Mouse (Mus musculus) heart, embryonic 16.5 days (tissue): ENCODE measurements around the gene Pknox2. TPM values are rescaled to one million over a fixed set of nuclear protein-coding genes. Genes with fewer than 3 reads are reported as not detected.

ENCODE experiments used
- ATAC-seq: fragments of 200-750 bp; cut with Nextera tagmentation; replicated peaks from 2 replicates; pipeline ENCODE4 v1.8.0; 2017; ENCODE audit warnings: moderate number of reproducible peaks; ENCODE audit not compliant: insufficient read depth, low FRiP score; ENCODE audit errors: extremely low read depth
- H3K27ac ChIP-seq: fragments of 300-500 bp; sonication (generic); 2 replicates; pipeline ENCODE4 v1.5.1; 2014; ENCODE audit warnings: mild to moderate bottlenecking, low read length, control low read depth, moderate library complexity
- H3K27me3 ChIP-seq: fragments of 300-500 bp; sonication (generic); 2 replicates; pipeline ENCODE4 v1.6.1; 2014; ENCODE audit warnings: low read length, mixed read lengths; ENCODE audit not compliant: control insufficient read depth, insufficient read depth
- H3K36me3 ChIP-seq: fragments of 300-500 bp; sonication (generic); 2 replicates; pipeline ENCODE4 v1.6.1; 2014; ENCODE audit not compliant: control insufficient read depth, insufficient read depth
- H3K4me1 ChIP-seq: fragments of 300-500 bp; sonication (generic); 2 replicates; pipeline ENCODE4 v1.6.1; 2014; ENCODE audit warnings: low read length, mixed read lengths; ENCODE audit not compliant: control insufficient read depth, insufficient read depth
- H3K4me2 ChIP-seq: fragments of 300-500 bp; sonication (generic); 2 replicates; pipeline ENCODE4 v1.6.1; 2014; ENCODE audit warnings: low read depth, mild to moderate bottlenecking, control low read depth, low read length
- H3K4me3 ChIP-seq: fragments of 300-500 bp; sonication (generic); 2 replicates; pipeline ENCODE4 v1.5.1; 2014; ENCODE audit warnings: mild to moderate bottlenecking, control low read depth, low read length
- H3K9ac ChIP-seq: fragments of 300-500 bp; sonication (generic); 2 replicates; pipeline ENCODE4 v1.6.1; 2014; ENCODE audit warnings: low read length, control low read depth
- H3K9me3 ChIP-seq: fragments of 300-500 bp; sonication (generic); replicated peaks from 2 replicates; pipeline ENCODE4 v1.6.1; 2016; ENCODE audit warnings: low read length; ENCODE audit not compliant: control insufficient read depth
- WGBS: fragments of 180-500 bp; shearing (Covaris S2); extraction: QIAGEN DNeasy Blood & Tissue Kit; methylation state at CpG from one replicate; pipeline ENCODE4 v1.1.7; 2014; 5-methylcytosine and 5-hydroxymethylcytosine counted together
- polyA plus RNA-seq: library from polyadenylated mRNA; unstranded; fragments of >200 nt; fragmentation: Nextera tagmentation; extraction: Ambion mirVana; gene quantifications from 2 replicates; pipeline ENCODE4 v1.2.1, GENCODE M21; 2015

Gene Pknox2
- polyA plus RNA-seq, 1 experiment from 2014 or later = 3.9 TPM

- Histone ChIP-seq H3K4me2 (no peak overlapping the region), H3K9ac (no peak overlapping the region), H3K36me3 (no peaks in the 10 kb centered on the region), H3K9me3 (no peaks in the 10 kb centered on the region), H3K4me3 (no peak overlapping the region), H3K4me1 (no peaks in the 10 kb centered on the region), H3K27me3 (no peaks in the 10 kb centered on the region), H3K27ac (no peak overlapping the region)
- ATAC-seq = no peak
- WGBS = 85% methylated on average over 6 of the region's 6 CpGs
Observed at GRCm38 (mm10) chr9:37129046-37129445, 18.2 kb downstream of the Pknox2 start.

- no peak overlapping the region for H3K27ac ChIP-seq
Observed at GRCm38 (mm10) chr9:37126197-37126596, 21.0 kb downstream of the Pknox2 start.

GRCm38 (mm10) chr9:37124696-37125480 is 22.3 kb downstream of the Pknox2 start:
- H3K4me3 ChIP-seq = no peak overlapping the region
- no peak overlapping the region for H3K27ac ChIP-seq
- no peak overlapping the region for H3K9ac ChIP-seq
- 75% methylated on average over 8 of the region's 8 CpGs for WGBS
- H3K36me3 ChIP-seq = no peaks in the 10 kb centered on the region
- ATAC-seq = no peak
- H3K27me3 ChIP-seq = no peaks in the 10 kb centered on the region
- no peaks in the 10 kb centered on the region for H3K4me1 ChIP-seq
- H3K9me3 ChIP-seq = no peaks in the 10 kb centered on the region
- H3K4me2 ChIP-seq = no peak overlapping the region

More at GRCm38 (mm10) chr9:37126197-37126596, 21.0 kb downstream of the Pknox2 start:
- no peaks in the 10 kb centered on the region for H3K4me1 ChIP-seq
- no peak overlapping the region for H3K9ac ChIP-seq
- H3K27me3 ChIP-seq = no peaks in the 10 kb centered on the region
- no peak for ATAC-seq
- WGBS = 74% methylated on average over 2 of the region's 2 CpGs
- no peaks in the 10 kb centered on the region for H3K36me3 ChIP-seq
- no peaks in the 10 kb centered on the region for H3K9me3 ChIP-seq
- H3K4me3 ChIP-seq = no peak overlapping the region
- no peak overlapping the region for H3K4me2 ChIP-seq

GRCm38 (mm10) chr9:37123384-37123783 is 23.8 kb downstream of the Pknox2 start:
- Histone ChIP-seq H3K9ac (no peak overlapping the region), H3K27me3 (no peaks in the 10 kb centered on the region), H3K27ac (no peak overlapping the region), H3K4me2 (no peak overlapping the region), H3K9me3 (no peaks in the 10 kb centered on the region), H3K4me3 (no peak overlapping the region), H3K4me1 (no peaks in the 10 kb centered on the region), H3K36me3 (no peaks in the 10 kb centered on the region)
- no peak for ATAC-seq
- 67% methylated on average over 7 of the region's 7 CpGs for WGBS

GRCm38 (mm10) chr9:37122971-37123370 is 24.2 kb downstream of the Pknox2 start:
- Histone ChIP-seq H3K4me1 (no peaks in the 10 kb centered on the region), H3K9ac (no peak overlapping the region), H3K4me3 (no peak overlapping the region), H3K27me3 (no peaks in the 10 kb centered on the region), H3K27ac (no peak overlapping the region), H3K4me2 (no peak overlapping the region), H3K9me3 (no peaks in the 10 kb centered on the region), H3K36me3 (no peaks in the 10 kb centered on the region)
- WGBS = 65% methylated on average over 6 of the region's 6 CpGs
- no peak for ATAC-seq

- WGBS = 64% methylated on average over 1 of the region's 1 CpGs
Observed at GRCm38 (mm10) chr9:37122381-37122780, 24.8 kb downstream of the Pknox2 start.

GRCm38 (mm10) chr9:37121761-37122331 is 25.4 kb downstream of the Pknox2 start:
- Histone ChIP-seq H3K9ac (no peak overlapping the region), H3K4me1 (no peaks in the 10 kb centered on the region), H3K27me3 (no peaks in the 10 kb centered on the region), H3K4me3 (no peak overlapping the region), H3K36me3 (no peaks in the 10 kb centered on the region), H3K9me3 (no peaks in the 10 kb centered on the region), H3K27ac (no peak overlapping the region), H3K4me2 (no peak overlapping the region)
- no peak for ATAC-seq
- WGBS = 72% methylated on average over 4 of the region's 4 CpGs

More at GRCm38 (mm10) chr9:37122381-37122780, 24.8 kb downstream of the Pknox2 start:
- Histone ChIP-seq H3K36me3 (no peaks in the 10 kb centered on the region), H3K9me3 (no peaks in the 10 kb centered on the region), H3K27ac (no peak overlapping the region), H3K4me3 (no peak overlapping the region), H3K9ac (no peak overlapping the region), H3K27me3 (no peaks in the 10 kb centered on the region), H3K4me1 (no peaks in the 10 kb centered on the region), H3K4me2 (no peak overlapping the region)
- ATAC-seq = no peak

GRCm38 (mm10) chr9:37120801-37121200 is 26.4 kb downstream of the Pknox2 start:
- ATAC-seq = no peak; the same call in 1 of the 2 replicates
- H3K27ac ChIP-seq = no peak overlapping the region
- H3K4me2 ChIP-seq = no peak overlapping the region
- H3K4me3 ChIP-seq = no peak overlapping the region
- H3K36me3 ChIP-seq = no peaks in the 10 kb centered on the region
- 70% methylated on average over 6 of the region's 6 CpGs for WGBS
- H3K9me3 ChIP-seq = no peaks in the 10 kb centered on the region
- no peaks in the 10 kb centered on the region for H3K27me3 ChIP-seq
- no peak overlapping the region for H3K9ac ChIP-seq
- H3K4me1 ChIP-seq = no peaks in the 10 kb centered on the region; the same call in 1 of the 2 replicates

- no peak for ATAC-seq
- Histone ChIP-seq H3K36me3 (no peaks in the 10 kb centered on the region), H3K4me1 (no peaks in the 10 kb centered on the region; the same call in 1 of the 2 replicates), H3K4me2 (no peak overlapping the region), H3K27me3 (no peaks in the 10 kb centered on the region), H3K9ac (no peak overlapping the region), H3K27ac (no peak overlapping the region), H3K4me3 (no peak overlapping the region), H3K9me3 (no peaks in the 10 kb centered on the region)
- WGBS = 92% methylated on average over 2 of the region's 2 CpGs
Observed at GRCm38 (mm10) chr9:37117529-37117928, 29.7 kb downstream of the Pknox2 start.
